Mouse (Mus musculus) liver, postnatal 0 days (tissue): ENCODE results near the gene Phlda1.

Experiments
- CTCF ChIP-seq: sonication (generic); IDR thresholded peaks from 2 replicates; pipeline ENCODE4 v1.5.1; 2016; ENCODE audit warnings: antibody characterized with exemption, low read depth
- EP300 ChIP-seq: IDR thresholded peaks from 2 replicates; pipeline ENCODE4 v1.6.1; 2016; ENCODE audit warnings: antibody characterized with exemption, low read depth, mild to moderate bottlenecking

GRCm38 (mm10) chr10:111506926-111507459, 907 bp downstream of the Phlda1 start:
- TF ChIP-seq EP300 (no peak), CTCF (no peak)
